Mouse (Mus musculus) erythroblast, embryonic 14.5 days (primary cell): Measurements from ENCODE around the gene Slc38a3.

Source experiments
- GATA1 ChIP-seq: IDR thresholded peaks from 2 replicates; pipeline ENCODE4 v1.6.1; 2012; ENCODE audit warnings: low read length, inconsistent platforms, mixed read lengths
- TAL1 ChIP-seq: IDR thresholded peaks from 3 replicates; pipeline ENCODE4 v1.6.1; 2012; ENCODE audit warnings: low read length, inconsistent platforms, mixed read lengths

GRCm38 (mm10) chr9:107624539-107624938 is 44.8 kb downstream of the Slc38a3 start:
- TF ChIP-seq GATA1 (no peak), TAL1 (no peak)
